Mouse (Mus musculus) hindbrain, embryonic 10.5 days (tissue): Measurements from ENCODE around the gene Adamts17. TPM values are rescaled to one million over a fixed set of nuclear protein-coding genes. Genes with fewer than 3 reads are reported as not detected.

ENCODE experiments used
- DNase-seq: peaks from one replicate; pipeline ENCODE4 v3.0.0-alpha.2; 2017; ENCODE audit warnings: low spot score
- H3K27ac ChIP-seq: fragments of 300-500 bp; sonication (generic); 2 replicates; pipeline ENCODE4 v1.5.1; 2016; ENCODE audit warnings: mild to moderate bottlenecking, moderate library complexity
- H3K27me3 ChIP-seq: fragments of 300-500 bp; sonication (generic); 2 replicates; pipeline ENCODE4 v1.6.1; 2016; ENCODE audit warnings: mild to moderate bottlenecking; ENCODE audit not compliant: poor library complexity, insufficient read depth, severe bottlenecking
- H3K36me3 ChIP-seq: fragments of 300-500 bp; sonication (generic); 2 replicates; pipeline ENCODE4 v1.6.1; 2016; ENCODE audit warnings: mild to moderate bottlenecking, moderate library complexity
- H3K4me1 ChIP-seq: fragments of 300-500 bp; sonication (generic); replicated peaks from 2 replicates; pipeline ENCODE4 v1.6.1; 2016; ENCODE audit warnings: mild to moderate bottlenecking
- H3K4me3 ChIP-seq: fragments of 300-500 bp; sonication (generic); 2 replicates; pipeline ENCODE4 v1.5.1; 2016; ENCODE audit warnings: mild to moderate bottlenecking, moderate library complexity
- H3K9me3 ChIP-seq: fragments of 300-500 bp; sonication (generic); 2 replicates; pipeline ENCODE4 v1.6.1; 2016; ENCODE audit warnings: mild to moderate bottlenecking, moderate library complexity
- WGBS: fragments of 180-500 bp; shearing (Covaris S2); methylation state at CpG from one replicate; pipeline ENCODE4 v1.1.7; 2016; 5-methylcytosine and 5-hydroxymethylcytosine counted together
- polyA plus RNA-seq: library from polyadenylated mRNA; unstranded; fragments of >200 nt; fragmentation: Nextera tagmentation; extraction: Ambion mirVana; gene quantifications from 2 replicates; pipeline ENCODE4 v1.2.1, GENCODE M21; 2016

Gene Adamts17
- polyA plus RNA-seq, 1 experiment from 2014 or later = 2.0 TPM

DNA sequence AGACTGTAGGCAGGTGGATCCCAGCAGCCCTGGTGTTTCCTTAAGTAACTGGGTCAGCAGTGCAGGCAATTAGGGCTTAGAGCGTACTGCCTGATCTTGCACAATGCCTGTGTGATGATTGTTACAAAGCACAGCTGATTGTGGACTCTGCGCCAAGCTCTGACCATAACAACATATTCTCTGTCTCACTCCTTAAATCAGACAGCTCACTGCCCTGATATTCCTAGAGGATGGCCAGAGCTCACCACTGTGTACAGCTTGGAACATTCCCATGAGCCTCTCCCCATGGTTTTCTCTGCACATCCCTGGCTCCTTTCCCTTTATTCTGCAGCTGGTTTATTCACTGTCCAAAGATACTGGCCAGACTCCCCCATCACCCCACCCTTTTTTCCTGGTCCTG lies 194.8 kb downstream of the Adamts17 start:
- peaks cover 9% of the 10 kb centered on the region for H3K4me1 ChIP-seq
- H3K36me3 ChIP-seq = no peaks in the 10 kb centered on the region
- no peak overlapping the region for H3K4me3 ChIP-seq
- no peak for DNase-seq
- H3K27ac ChIP-seq = no peak overlapping the region
- no peaks in the 10 kb centered on the region for H3K27me3 ChIP-seq
- H3K9me3 ChIP-seq = no peaks in the 10 kb centered on the region
- WGBS = 92% methylated on average over 2 of the region's 2 CpGs

DNA sequence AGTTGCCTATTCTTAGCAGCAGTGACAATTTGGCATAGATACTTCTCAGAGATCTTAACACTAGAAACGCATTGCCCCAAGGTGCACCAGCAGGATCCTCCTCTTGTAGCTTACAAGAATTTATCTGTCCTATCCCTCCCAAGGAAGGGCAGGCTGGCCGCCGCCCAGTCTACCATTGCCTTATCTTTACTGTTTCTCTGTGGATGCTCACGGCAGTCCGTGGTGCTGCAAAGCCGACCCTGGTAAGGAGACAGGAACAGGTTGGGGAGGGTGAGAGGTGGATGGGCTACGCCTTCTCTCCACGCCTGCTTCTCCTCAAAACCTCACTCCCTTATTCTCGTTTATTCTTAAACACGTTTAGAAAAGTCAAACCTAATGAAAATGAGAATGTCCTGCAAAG lies 195.7 kb downstream of the Adamts17 start:
- Histone ChIP-seq H3K4me1 (peaks cover 14% of the 10 kb centered on the region), H3K9me3 (no peaks in the 10 kb centered on the region), H3K27ac (no peak overlapping the region), H3K4me3 (no peak overlapping the region), H3K36me3 (no peaks in the 10 kb centered on the region), H3K27me3 (no peaks in the 10 kb centered on the region)
- no peak for DNase-seq
- 93% methylated on average over 10 of the region's 10 CpGs for WGBS

DNA sequence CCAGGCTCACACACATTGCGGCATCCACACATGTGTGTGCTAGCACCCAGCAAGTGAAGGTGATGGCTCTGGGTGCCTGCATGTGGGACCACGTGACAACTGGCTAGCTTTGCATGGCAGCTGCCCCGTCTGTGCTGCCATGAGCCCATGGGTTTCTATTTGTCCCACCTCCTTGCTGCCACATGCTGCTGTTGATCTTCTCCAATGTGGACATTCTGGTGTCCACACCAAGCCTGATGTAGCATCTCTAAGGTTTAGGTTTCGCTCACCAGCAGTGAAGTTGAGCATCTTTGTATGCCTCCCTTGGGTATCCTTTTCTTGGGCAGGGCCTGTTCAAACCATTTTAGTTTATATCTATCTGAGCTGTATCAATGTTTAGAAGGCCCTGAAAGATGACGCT lies 196.1 kb downstream of the Adamts17 start:
- no peak overlapping the region for H3K27ac ChIP-seq

DNA sequence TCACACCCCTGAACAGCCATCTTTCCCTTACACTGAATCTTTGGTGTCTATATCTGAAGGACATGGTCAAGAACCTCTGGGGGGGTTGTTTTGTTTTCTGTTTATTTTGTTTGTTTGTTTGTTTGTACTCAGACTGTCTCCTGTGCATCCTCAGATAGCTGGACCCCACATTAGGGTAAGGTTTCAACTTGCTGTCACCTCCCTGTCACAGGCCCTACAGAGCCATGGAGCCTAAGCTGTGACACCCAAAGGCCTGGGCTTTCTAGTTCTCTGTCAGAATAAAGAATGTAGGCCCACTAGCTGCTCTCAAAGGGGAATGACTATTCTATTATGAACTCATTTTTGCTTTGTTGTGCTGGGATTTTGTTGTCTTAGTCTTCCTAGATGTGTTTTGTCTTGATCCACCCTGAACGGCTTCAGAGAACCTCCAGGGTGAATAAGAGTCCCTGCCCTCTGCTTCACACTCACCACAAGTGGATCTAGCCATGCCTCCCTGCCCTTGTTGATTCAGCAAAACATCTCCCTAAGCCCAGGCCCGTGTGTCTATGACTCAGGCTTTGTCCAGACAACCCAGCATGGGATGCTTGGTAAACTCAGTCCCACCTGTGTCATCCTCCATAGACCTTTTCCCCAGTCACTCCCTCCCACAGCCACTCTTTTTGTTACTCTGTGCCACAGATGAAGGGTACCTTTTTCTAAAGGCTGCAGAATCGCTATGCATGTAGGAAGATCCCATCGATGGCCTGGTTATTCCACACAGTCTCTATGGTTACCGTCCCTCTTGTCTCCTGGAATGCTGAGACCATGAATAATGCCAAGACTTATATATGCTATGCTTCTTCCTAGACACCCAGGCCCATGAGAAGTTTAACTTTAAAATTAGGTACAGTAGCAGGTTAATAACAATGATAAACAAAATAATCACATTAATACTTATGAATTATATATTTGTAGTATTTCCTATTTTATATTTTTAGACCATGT lies 197.3 kb downstream of the Adamts17 start:
- Histone ChIP-seq H3K27ac (peak overlapping the region; percentile 12; the same call in 1 of the 2 replicates), H3K4me1 (peaks cover 9% of the 10 kb centered on the region), H3K4me3 (no peak overlapping the region), H3K9me3 (no peaks in the 10 kb centered on the region), H3K27me3 (no peaks in the 10 kb centered on the region), H3K36me3 (no peaks in the 10 kb centered on the region)
- DNase-seq = no peak
- WGBS = 69% methylated on average over 5 of the region's 5 CpGs

More for the DNA sequence above, 196.1 kb downstream of the Adamts17 start:
- H3K9me3 ChIP-seq = no peaks in the 10 kb centered on the region
- H3K36me3 ChIP-seq = no peaks in the 10 kb centered on the region
- WGBS = 93% methylated on average over 5 of the region's 5 CpGs
- DNase-seq = no peak
- no peak overlapping the region for H3K4me3 ChIP-seq
- no peaks in the 10 kb centered on the region for H3K27me3 ChIP-seq
- peaks cover 14% of the 10 kb centered on the region for H3K4me1 ChIP-seq

DNA sequence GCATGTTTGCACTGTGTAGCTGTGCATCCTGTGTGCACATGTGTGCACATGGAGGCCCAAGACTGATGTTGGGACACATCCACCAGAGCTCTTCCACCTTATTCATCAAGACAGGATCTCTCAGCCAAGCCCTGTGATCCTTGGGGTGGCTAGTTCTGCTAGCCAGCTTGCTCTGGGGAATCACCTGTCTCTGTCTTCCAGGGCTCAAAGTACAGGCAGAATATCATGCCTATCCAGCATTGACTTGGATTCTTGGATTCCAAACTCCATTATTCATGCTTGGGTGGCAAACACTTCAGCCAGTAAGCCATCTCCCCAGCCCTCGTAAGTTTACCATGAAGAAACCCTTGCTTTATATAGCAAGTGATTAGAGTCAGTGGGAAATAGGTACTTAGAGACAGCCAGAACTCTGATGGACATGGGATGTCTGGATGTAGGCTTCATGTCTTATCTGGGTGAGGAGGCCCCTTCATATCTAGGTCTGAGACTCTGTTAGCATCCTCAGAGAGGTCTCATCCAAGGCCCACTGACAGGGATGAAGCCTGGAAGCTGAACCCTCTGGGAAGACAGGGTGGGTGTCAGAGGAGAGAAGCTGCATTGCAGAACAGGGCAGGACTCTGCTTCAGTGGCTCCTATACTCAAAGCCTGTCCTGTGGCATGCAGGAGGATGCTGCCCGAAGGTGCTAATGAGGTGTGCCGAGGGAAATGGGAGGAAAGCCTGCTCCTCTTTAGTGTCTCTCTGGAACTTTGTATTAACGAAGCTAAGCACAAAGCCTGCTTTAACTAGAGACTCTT lies 198.4 kb downstream of the Adamts17 start:
- DNase-seq = no peak
- Histone ChIP-seq H3K9me3 (no peaks in the 10 kb centered on the region), H3K4me3 (no peak overlapping the region), H3K27me3 (no peaks in the 10 kb centered on the region), H3K36me3 (no peaks in the 10 kb centered on the region), H3K27ac (no peak overlapping the region), H3K4me1 (peaks cover 5% of the 10 kb centered on the region; the same call in 1 of the 2 replicates)
- 86% methylated on average over 4 of the region's 4 CpGs for WGBS

DNA sequence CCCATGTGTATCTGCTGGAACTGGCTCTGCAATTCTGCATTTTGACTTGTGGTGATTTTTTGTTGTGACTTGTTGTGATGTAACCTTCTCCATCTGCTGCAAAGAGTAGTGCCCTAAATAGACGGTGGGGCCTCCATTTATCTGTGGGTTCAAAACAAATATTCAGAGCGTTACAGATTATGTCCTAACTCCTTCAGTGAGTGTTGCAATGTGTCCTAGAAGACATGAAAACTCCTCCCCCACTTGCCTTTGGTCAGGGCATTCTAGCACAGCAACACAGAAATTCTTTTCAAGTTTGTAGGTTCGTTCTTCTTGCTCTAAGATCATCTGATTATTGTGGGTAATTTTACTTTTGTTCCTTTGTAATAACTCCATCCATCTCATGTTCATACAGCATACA lies 199.6 kb downstream of the Adamts17 start:
- H3K4me1 ChIP-seq = peaks cover 5% of the 10 kb centered on the region; the same call in 1 of the 2 replicates
- H3K4me3 ChIP-seq = no peak overlapping the region
- no peaks in the 10 kb centered on the region for H3K9me3 ChIP-seq
- no peak overlapping the region for H3K27ac ChIP-seq
- H3K27me3 ChIP-seq = no peaks in the 10 kb centered on the region
- no peak for DNase-seq
- no peaks in the 10 kb centered on the region for H3K36me3 ChIP-seq
- WGBS = 86% methylated on average over 3 of the region's 3 CpGs

DNA sequence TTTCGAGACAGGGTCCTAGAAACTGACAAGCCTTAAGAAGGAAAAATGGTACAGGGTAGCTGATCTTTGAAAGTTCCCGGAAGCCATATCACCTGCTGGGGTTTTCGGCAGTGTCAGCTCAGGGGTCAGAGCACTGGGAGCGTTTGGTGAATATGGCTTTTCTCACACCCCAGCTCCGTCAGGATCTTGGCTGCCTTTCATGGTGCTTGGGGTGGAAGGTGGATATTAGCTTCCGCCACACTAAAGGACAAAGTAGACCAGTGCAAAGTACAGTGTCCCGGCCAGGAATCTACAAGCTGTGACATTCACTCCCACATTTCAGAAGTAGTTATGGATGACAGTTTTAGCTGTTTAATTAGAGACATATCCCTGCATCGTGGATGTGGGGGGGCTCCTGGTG lies 200.3 kb downstream of the Adamts17 start:
- Histone ChIP-seq H3K9me3 (no peaks in the 10 kb centered on the region), H3K4me1 (peaks cover 5% of the 10 kb centered on the region; the same call in 1 of the 2 replicates), H3K27ac (no peak overlapping the region), H3K36me3 (no peaks in the 10 kb centered on the region), H3K27me3 (no peaks in the 10 kb centered on the region), H3K4me3 (no peak overlapping the region)
- 69% methylated on average over 8 of the region's 8 CpGs for WGBS
- no peak for DNase-seq

DNA sequence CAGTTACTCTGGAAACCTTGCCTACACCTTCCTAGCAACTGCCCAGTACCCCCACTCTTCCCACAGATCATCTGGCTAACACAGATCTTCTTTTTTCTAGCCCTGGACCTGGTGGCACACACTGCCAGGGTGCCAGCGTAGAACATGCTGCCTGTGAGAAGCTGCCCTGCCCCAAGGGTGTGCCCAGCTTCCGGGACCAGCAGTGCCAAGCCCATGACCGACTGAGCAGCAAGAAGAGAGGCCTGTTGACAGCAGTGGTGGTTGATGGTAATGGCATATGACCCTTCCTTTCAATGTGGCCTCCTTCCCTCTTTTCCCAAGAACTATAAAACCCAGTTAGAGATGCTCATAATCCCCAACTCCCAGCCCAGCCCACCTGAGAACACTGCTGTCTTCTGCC lies 202.2 kb downstream of the Adamts17 start:
- no peaks in the 10 kb centered on the region for H3K36me3 ChIP-seq
- DNase-seq = no peak
- no peak overlapping the region for H3K4me3 ChIP-seq
- peaks cover 5% of the 10 kb centered on the region; the same call in 1 of the 2 replicates for H3K4me1 ChIP-seq
- no peak overlapping the region for H3K27ac ChIP-seq
- no peaks in the 10 kb centered on the region for H3K27me3 ChIP-seq
- H3K9me3 ChIP-seq = no peaks in the 10 kb centered on the region
- WGBS = 92% methylated on average over 3 of the region's 3 CpGs

DNA sequence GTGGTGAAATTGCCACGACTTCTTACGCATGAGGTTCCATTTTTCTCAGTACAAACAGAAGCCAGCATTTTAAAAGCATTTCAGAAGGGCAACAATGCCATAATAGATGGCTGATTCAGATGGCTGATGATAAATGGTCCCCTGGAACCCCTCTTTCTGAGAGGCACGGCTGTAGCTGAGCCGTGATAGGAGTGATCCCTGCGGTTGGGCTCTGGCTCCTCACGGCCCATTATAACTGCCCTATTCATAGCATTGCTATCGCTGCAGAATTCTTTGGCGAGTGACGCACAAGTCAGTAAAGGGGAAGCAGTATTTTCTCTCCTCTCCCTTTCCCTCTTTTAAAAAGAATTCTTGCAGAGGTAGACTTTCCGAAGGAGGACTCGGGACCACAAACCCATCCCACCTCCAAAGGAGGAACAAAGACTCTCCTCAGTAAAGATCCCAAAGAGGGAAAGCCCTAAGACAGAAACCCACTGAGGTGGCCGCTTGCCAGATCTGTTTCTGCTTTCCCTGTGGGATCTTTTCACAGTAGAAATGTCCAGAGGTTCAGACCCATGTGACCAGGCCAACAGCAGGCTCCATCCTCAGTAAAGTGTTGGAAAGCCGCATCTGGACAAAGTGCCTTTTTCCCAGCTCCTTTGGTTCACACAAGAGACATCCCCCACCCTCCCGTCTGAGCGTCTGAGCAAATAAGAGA lies 204.7 kb downstream of the Adamts17 start:
- H3K36me3 ChIP-seq = no peaks in the 10 kb centered on the region
- no peak overlapping the region for H3K27ac ChIP-seq
- no peak for DNase-seq
- WGBS = 88% methylated on average over 15 of the region's 15 CpGs
- no peaks in the 10 kb centered on the region for H3K27me3 ChIP-seq
- no peak overlapping the region for H3K4me3 ChIP-seq
- H3K9me3 ChIP-seq = no peaks in the 10 kb centered on the region
- peaks cover 5% of the 10 kb centered on the region; the same call in 1 of the 2 replicates for H3K4me1 ChIP-seq

DNA sequence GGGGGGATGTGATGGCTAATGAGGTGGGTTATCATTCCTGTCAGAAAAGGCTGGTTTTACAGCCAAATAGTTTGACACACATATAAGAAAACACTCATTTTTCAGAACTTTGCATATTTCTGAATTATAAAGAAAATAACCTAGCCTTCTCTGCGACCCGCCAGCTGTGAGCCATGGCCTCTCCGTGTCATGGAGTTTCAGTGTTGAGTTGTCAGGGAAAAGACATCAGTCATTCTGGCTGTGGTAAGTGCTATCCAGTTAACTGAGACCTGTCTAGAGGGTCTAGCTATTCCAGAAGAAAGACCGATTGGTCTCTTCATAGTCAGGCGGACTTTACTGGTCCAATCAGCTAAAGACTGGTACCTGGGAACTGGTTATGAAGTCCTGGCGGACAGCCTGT lies 205.7 kb downstream of the Adamts17 start:
- no peak for DNase-seq
- Histone ChIP-seq H3K4me3 (no peak overlapping the region), H3K27me3 (no peaks in the 10 kb centered on the region), H3K36me3 (no peaks in the 10 kb centered on the region), H3K9me3 (no peaks in the 10 kb centered on the region), H3K4me1 (peaks cover under 1% of the 10 kb centered on the region; the same call in 1 of the 2 replicates), H3K27ac (no peak overlapping the region)
- 96% methylated on average over 6 of the region's 6 CpGs for WGBS

DNA sequence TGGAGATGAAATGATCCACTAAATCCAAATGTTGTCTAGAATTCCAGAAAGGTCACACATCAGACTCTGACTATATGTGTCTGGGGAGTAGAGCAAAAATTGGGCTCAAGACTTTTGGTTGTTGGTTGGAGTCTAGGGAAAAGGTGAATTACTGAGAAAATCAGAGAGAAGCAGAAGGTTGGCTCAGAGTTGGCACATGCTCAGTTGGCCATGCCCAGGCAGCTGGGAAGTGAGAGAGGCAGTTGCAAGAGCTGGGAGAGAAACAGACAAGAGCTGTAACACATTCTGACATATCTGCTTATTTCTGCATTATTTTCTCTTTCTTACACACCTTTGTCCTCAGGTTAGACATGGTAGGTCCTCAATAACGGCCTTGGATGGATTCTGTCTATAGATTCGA lies 209.7 kb downstream of the Adamts17 start:
- Histone ChIP-seq H3K27ac (no peak overlapping the region), H3K9me3 (no peaks in the 10 kb centered on the region), H3K36me3 (no peaks in the 10 kb centered on the region), H3K27me3 (no peaks in the 10 kb centered on the region), H3K4me1 (no peaks in the 10 kb centered on the region), H3K4me3 (no peak overlapping the region)
- 92% methylated on average over 2 of the region's 2 CpGs for WGBS
- no peak for DNase-seq

DNA sequence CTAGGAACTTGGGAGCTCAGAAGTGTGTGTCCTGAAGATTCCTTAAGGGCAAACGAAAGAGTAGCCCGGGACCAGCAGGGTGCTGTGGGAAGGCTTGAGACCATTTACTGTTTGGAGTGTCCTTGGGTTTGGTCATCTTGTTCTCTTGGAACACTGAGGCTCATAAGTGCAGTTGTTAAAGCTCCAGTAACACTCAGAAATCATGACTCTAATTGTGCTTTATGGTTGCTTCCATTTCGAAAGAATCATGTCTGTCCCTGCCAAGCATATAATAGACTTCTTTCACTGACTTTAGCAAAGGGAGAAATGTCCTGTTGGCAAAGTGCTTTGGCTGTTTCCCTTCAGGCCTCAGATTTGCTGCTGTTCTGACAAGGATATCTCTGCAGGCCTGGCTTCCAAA lies 210.9 kb downstream of the Adamts17 start:
- Histone ChIP-seq H3K27ac (no peak overlapping the region), H3K4me1 (no peaks in the 10 kb centered on the region), H3K4me3 (no peak overlapping the region), H3K27me3 (no peaks in the 10 kb centered on the region), H3K9me3 (no peaks in the 10 kb centered on the region), H3K36me3 (no peaks in the 10 kb centered on the region)
- WGBS = 89% methylated on average over 3 of the region's 3 CpGs
- no peak for DNase-seq
